7 mouse cellular contexts compared by ENCODE assay signal in the genomic region with DNA sequence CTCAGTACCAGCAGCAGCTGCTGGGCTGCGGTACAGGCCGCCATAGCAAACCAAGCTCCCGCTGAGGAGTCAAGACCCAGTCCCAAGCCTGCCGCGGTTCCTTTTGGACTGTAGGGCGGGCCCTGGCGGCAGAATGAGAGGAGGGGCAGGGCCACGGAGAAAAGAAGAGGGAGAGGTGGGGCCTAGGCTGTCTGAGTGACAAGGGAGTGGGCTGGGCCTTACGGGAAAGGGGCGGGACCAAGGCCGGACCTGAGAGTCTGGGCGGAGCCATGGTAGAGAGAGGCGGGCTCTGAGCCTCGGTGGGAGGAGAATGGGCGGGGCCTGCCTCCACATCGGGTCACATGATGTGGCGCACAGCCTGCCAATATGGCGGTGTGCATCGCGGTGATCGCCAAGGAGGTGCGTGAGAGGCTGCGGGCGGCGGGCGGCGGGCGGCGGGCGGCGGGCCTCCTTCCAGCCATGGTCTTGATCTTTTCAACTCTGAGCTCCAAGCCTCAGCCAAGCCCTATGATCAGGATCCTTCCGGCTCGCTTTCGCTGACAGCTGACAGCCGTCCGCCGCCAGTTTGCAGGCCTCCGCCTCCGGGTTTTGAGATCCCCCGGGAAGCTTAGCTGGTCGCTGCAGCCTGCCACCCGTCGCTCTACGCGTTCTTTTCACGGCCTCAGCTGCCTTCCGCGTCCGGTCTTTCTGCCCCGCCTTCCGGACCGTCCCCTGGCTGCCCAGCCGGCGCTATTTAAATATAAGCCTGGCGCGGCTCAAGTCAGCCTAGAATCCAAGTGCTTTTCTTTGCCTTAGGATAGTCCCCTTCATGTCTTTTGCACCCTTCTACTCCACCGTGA. TPM values are rescaled to one million over a fixed set of nuclear protein-coding genes. Genes with fewer than 3 reads are reported as not detected.
A peak's percentile ranks its signal among the peaks of the same experiment; 100 is the strongest.
DNase-seq lines count a peak whose midpoint lies in the region; ATAC-seq lines count a peak whose summit lies in the region.

A gene (minus strand): TSS at position 169 of the 839 bp plus-strand sequence.
A gene (plus strand): TSS at position 346 of the 839 bp plus-strand sequence.

- peak within 1 kb of the TSS; percentile 82 for H3K4me2 ChIP-seq in intestine, embryonic 16.5 days (ENCODE audit: low read depth, low read length)
- peak within 1 kb of the TSS; percentile 91 for H3K4me2 ChIP-seq in midbrain, embryonic 11.5 days

- no peaks in the 10 kb centered on the region for H3K27me3 ChIP-seq in intestine, embryonic 16.5 days (replicated peaks; ENCODE audit: control insufficient read depth, insufficient read depth, low read length)
- H3K27me3 ChIP-seq in midbrain, embryonic 11.5 days (ENCODE audit: control insufficient read depth, insufficient read depth, low read length): no peaks in the 10 kb centered on the region

- H3K27ac ChIP-seq in intestine, embryonic 16.5 days (ENCODE audit: low read length): peak within 1 kb of the TSS; percentile 85
- H3K27ac ChIP-seq in midbrain, embryonic 11.5 days (ENCODE audit: low read depth, low read length): peak within 1 kb of the TSS; percentile 46

- intact Hi-C loops in left cerebral cortex, postnatal 36 days (cut with DNase I): no loop called here

- peak; percentile 96 for ATAC-seq in intestine, embryonic 16.5 days
- ATAC-seq in midbrain, embryonic 11.5 days (ENCODE audit: low FRiP score): peak; percentile 98

- peaks cover 21% of the 10 kb centered on the region for H3K4me1 ChIP-seq in intestine, embryonic 16.5 days (ENCODE audit: control insufficient read depth, insufficient read depth, low read length)
- peaks cover 14% of the 10 kb centered on the region for H3K4me1 ChIP-seq in midbrain, embryonic 11.5 days (ENCODE audit: control insufficient read depth, insufficient read depth, low read length)

- H3K9ac ChIP-seq in intestine, embryonic 16.5 days (ENCODE audit: low read depth, low read length): peak within 1 kb of the TSS; percentile 85
- H3K9ac ChIP-seq in midbrain, embryonic 11.5 days (ENCODE audit: low read length): peak within 1 kb of the TSS; percentile 76

- peaks cover 4% of the 10 kb centered on the region; the same call in 1 of the 2 replicates for H3K36me3 ChIP-seq in intestine, embryonic 16.5 days (ENCODE audit: control insufficient read depth, insufficient read depth, low read length)
- no peaks in the 10 kb centered on the region for H3K36me3 ChIP-seq in midbrain, embryonic 11.5 days (ENCODE audit: control insufficient read depth, insufficient read depth, low read length)

- no peaks in the 10 kb centered on the region for H3K9me3 ChIP-seq in intestine, embryonic 16.5 days (ENCODE audit: control insufficient read depth, low read length)
- H3K9me3 ChIP-seq in midbrain, embryonic 11.5 days (ENCODE audit: control insufficient read depth, low read length): no peaks in the 10 kb centered on the region

- peak; percentile 95 for DNase-seq in adrenal gland, adult 8-10 months
- DNase-seq in embryo, embryonic 9.5 days (ENCODE audit: extremely low spot score): peak; percentile 98
- peak; percentile 87 to 94 for DNase-seq in gastrocnemius, postnatal 4 days (ENCODE audit: low spot score in 2 of 2)
- peak; percentile 91 to 92 for DNase-seq in left cerebral cortex, postnatal 36 days (ENCODE audit: low spot score in 2 of 2)
- peak; percentile 100 for DNase-seq in midbrain, embryonic 11.5 days (ENCODE audit: low spot score, missing footprints)
- peak; percentile 98 for DNase-seq in skeletal muscle tissue, adult 2 months (ENCODE audit: low read depth, low spot score)

- WGBS in intestine, embryonic 16.5 days: under 1% methylated on average over 57 of the region's 57 CpGs
- under 1% methylated on average over 57 of the region's 57 CpGs for WGBS in midbrain, embryonic 11.5 days

- H3K4me3 ChIP-seq in intestine, embryonic 16.5 days (ENCODE audit: low read length): peak within 1 kb of the TSS; percentile 73
- peak within 1 kb of the TSS; percentile 62 for H3K4me3 ChIP-seq in midbrain, embryonic 11.5 days (ENCODE audit: low read depth, low read length)

RNA-seq across cellular contexts. Expression of the first gene that starts in this region (rescaled TPM):
- 10 to 100 TPM in 2 of 4 experiments, 1 to 10 TPM in 2; 6.4 to 11.6 (median 9.1) TPM for total RNA-seq in adrenal gland, adult 8-10 months (2022)
- 10 to 100 TPM in 1 of 2 experiments, 1 to 10 TPM in 1; 9.7 to 10.3 TPM for total RNA-seq in gastrocnemius, postnatal 4 days (2021)
- 22.4 and 27.4 TPM in 2 replicates for polyA plus RNA-seq in intestine, embryonic 16.5 days (2015; fragmentation: Nextera tagmentation; extraction: Ambion mirVana)
- 1 to 10 TPM; 8.8 to 9.2 TPM for total RNA-seq in left cerebral cortex, postnatal 36 days (2021)
- polyA plus RNA-seq in midbrain, embryonic 11.5 days (2014; fragmentation: Nextera tagmentation; extraction: Ambion mirVana): 6.0 and 6.4 TPM in 2 replicates

RNA-seq across cellular contexts. Expression of the second gene that starts in this region (rescaled TPM):
- 10 to 100 TPM; 61.7 to 64.9 (median 62.9) TPM for total RNA-seq in adrenal gland, adult 8-10 months (2022)
- total RNA-seq in gastrocnemius, postnatal 4 days (2021): 10 to 100 TPM; 45.6 to 49.6 TPM
- 76.7 and 86.4 TPM in 2 replicates for polyA plus RNA-seq in intestine, embryonic 16.5 days (2015; fragmentation: Nextera tagmentation; extraction: Ambion mirVana)
- 10 to 100 TPM; 78.7 to 84.5 TPM for total RNA-seq in left cerebral cortex, postnatal 36 days (2021)
- 43.0 and 43.7 TPM in 2 replicates for polyA plus RNA-seq in midbrain, embryonic 11.5 days (2014; fragmentation: Nextera tagmentation; extraction: Ambion mirVana)

Comparison
In these comparisons a context has a peak if more than half of its experiments do, and no peak if none do; other contexts are left out.
1. Peak in every context shown above with its lines: DNase-seq, ATAC-seq, H3K4me3 ChIP-seq and H3K27ac ChIP-seq.